Mouse (Mus musculus) small intestine, adult 2 months (tissue): ENCODE measurements around the gene Elp4.

ENCODE experiments used
- CTCF ChIP-seq: fragments of 200-500 bp; IDR thresholded peaks from 2 replicates; pipeline ENCODE4 v1.5.1; 2012; ENCODE audit warnings: low read depth, mild to moderate bottlenecking, control low read depth, inconsistent platforms, low read length, moderate library complexity, mixed read lengths; ENCODE audit not compliant: insufficient replicate concordance, insufficient read length; ENCODE audit errors: extremely low read depth
- POLR2A ChIP-seq: fragments of 200-500 bp; IDR thresholded peaks from 2 replicates; pipeline ENCODE4 v1.6.1; 2012; ENCODE audit warnings: low read depth, mild to moderate bottlenecking, control low read depth, inconsistent platforms, low read length, moderate library complexity

DNA sequence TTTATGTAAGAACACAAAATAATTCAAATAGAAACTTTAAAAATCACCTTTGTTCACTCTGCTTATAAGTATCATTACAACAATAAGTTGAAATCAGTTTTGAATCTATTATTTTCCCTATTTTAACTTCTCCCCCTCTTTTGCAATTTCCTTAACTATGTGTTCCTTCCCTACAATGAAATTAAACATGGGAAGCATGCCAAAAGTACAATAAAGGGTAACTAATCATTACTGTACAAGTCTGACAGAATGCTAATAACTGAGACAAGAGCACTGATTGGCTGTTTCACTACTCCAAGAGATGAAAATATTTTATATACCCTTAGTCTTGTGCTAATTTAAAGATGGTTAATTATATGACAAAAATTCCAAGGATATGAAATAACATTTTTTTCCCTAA, 99.2 kb downstream of the Elp4 start:
- TF ChIP-seq CTCF: no peak
- no peak for TF ChIP-seq POLR2A
